Mouse (Mus musculus) CD4-positive helper T cell, adult 2 months (primary cell): ENCODE results near the gene Pde6d.
"Not testable (repeated sequence)": the region's sequence is repeated elsewhere in the genome, so short reads cannot be mapped to it uniquely, and the experiment has no call there.

Experiments used
- DNase-seq: peaks from one replicate; pipeline ENCODE4 v3.0.0-alpha.2; 2012; ENCODE audit warnings: low read depth, missing footprints, low spot score

Gene Pde6d

GRCm38 (mm10) chr1:86569292-86569860, 13.1 kb downstream of the Pde6d start:
- DNase-seq: no peak

DNA sequence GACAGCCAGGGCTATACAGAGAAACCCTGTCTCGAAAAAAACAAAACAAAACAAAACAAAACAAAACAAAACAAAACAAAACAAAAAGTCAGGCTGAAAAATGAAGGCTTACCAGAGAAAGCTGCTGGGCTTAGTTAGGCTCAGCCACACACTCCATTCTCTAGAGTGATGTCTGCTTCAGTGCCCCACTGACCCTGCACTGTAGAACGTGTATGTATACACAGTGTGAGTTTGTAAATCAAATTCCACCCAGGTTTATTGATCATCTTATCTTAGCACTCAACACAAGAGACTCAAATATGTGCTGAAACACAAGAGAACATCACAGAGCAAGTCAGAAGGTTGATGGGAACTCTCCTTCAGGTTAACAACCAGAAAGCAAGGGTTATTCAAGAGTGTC, 14.0 kb downstream of the Pde6d start:
- DNase-seq: no peak

DNA sequence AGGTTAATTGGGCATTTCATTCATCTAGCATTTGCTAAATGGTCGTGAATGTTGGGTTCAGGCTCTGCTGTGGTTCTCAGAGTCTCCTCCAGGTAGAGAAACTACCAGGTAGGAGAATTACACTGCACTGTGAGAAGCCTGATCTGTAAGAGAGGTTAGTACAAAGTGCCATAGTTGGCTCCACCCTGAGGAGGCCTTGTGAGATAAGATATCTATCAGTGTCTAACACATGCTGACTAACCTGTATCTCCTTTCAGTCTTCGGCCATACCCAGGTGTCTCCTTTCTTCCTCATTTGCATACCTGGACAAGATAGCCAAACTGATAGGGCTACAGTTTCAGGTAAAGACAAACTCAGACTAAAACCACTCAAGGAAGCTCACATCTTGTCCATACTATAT, 19.8 kb downstream of the Pde6d start:
- no peak for DNase-seq

DNA sequence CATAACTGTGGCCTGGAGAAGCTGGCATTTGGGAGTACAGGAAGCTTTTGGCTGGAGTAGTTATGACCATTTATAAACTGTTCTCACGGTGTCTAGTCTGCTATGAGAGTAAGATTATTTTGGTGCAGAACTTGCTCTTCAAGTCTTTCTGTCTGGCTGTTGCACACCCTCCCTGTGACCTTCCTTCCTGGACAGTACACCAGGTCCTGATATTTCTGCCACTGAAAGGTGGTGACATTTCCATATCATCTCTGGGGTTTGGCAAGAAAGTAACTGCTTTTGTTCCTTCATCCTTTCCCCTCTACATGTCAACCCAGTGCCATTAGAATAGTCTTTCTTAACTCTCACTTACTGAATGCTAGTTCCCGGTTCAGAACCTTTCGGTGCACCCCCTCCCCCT, 23.2 kb downstream of the Pde6d start:
- DNase-seq: no peak

- no peak for DNase-seq
Observed at GRCm38 (mm10) chr1:86557872-86558271, 24.6 kb downstream of the Pde6d start.

DNA sequence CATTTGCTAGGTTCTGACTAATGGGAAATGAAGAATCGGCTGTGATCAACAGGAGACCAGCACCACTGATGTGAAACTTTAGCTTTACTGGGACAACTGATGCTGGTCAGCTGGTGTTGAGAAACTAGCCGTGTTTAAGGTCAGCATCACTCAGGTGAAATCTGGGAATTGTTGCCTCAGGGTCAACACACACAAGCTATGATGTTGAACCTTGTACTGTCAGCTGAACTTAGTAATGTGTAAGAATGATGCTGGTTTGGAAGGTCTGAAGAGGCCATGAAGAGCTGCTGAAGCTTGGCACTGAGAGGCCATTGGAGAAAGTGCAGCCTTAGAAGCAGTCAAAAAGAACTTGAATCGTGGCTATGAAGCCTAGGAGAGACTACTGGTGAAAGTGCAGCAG, 26.8 kb downstream of the Pde6d start:
- no peak for DNase-seq

- no peak for DNase-seq
Observed at GRCm38 (mm10) chr1:86551877-86552276, 30.6 kb downstream of the Pde6d start.

- no peak for DNase-seq
Observed at GRCm38 (mm10) chr1:86551299-86551698, 31.1 kb downstream of the Pde6d start.

- DNase-seq: no peak
Observed at GRCm38 (mm10) chr1:86546797-86547196, 35.6 kb downstream of the Pde6d start.

DNA sequence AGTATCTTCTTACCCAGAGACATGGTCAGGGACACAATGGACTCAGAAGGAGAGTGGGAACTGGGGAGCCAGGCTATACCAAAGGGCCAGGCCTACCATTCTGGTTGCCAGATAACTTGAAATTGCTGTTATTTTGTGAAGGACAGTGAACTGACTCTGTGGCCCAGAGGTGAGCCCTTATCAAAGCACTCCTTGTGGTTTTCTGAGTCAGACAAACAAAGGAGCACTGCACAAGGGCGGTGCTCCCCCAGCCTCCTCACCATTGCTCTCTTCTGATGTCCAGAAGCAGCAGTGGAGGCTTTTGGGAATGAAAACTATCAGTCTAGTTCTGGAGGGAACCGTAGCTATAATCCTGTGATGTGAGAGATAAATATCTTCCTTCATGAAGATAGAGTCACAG, 39.8 kb downstream of the Pde6d start:
- no peak for DNase-seq

DNA sequence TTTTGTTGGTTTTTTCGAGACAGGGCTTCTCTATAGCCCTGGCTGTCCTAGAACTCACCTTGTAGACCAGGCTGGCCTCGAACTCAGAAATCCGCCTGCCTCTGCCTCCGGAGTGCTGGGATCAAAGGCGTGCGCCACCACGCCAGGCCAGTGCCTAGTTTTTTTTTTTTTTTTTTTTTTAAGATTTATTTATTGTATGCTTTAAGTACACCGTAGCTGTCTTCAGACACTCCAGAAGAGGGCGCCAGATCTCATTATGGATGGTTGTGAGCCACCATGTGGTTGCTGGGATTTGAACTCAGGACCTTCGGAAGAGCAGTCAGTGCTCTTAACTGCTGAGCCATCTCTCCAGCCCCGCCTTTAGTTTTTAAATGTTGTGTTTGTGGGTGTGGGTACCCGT, 42.8 kb downstream of the Pde6d start:
- DNase-seq: not testable (repeated sequence)

DNA sequence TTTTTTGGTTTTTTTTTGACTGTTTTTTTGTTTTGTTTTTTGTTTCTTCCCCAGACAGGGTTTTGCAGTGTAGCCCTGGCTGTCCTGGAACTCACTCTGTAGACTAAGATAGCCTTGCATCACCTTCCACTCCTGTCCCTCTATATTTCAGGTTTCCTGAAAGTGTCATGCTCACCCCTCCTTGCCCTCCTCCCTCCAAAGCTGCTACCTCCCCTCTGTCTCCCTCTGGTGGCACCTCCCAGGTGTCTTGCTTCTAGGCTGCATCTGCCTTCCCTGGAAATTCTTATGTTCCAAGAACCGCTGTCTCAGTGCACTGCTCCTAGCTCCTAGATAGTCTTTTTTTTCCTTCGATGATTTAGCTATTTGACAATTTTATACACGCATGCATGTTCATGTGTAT, 44.0 kb downstream of the Pde6d start:
- DNase-seq: peak; percentile 30

DNA sequence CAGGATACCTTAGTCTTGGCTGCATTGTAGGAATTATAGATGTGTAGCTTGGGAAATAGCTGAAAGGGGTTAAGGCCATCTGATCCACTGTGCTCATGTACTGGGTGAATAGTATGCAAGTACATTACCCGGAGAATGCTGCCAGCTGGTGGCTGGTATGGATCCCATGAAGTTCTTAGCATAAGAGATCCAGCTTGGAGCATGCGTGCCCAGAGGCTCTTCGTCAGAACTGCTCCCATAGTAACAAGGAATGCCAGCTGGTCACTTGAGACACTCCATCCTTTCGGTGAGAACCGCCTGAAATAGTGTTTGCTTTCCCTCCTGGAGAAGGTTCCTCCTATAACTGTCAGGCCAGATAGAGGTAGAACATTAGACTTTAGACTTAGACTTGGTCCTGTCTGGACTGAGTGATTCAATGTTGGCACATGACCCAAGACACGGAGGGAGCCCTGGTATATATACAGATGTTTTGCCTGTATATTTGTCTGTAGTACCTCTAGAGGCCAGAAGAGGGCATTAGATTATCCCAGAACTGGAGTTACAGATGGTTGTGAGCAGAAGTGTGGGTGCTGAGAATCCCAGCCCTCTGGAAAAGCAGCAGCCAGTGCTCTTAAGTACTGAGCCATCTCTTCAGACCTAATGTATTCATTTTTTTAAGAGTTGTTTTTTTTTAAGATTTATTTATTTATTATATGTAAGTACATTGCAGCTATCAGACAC, 48.9 kb downstream of the Pde6d start:
- DNase-seq: peak; percentile 49

DNA sequence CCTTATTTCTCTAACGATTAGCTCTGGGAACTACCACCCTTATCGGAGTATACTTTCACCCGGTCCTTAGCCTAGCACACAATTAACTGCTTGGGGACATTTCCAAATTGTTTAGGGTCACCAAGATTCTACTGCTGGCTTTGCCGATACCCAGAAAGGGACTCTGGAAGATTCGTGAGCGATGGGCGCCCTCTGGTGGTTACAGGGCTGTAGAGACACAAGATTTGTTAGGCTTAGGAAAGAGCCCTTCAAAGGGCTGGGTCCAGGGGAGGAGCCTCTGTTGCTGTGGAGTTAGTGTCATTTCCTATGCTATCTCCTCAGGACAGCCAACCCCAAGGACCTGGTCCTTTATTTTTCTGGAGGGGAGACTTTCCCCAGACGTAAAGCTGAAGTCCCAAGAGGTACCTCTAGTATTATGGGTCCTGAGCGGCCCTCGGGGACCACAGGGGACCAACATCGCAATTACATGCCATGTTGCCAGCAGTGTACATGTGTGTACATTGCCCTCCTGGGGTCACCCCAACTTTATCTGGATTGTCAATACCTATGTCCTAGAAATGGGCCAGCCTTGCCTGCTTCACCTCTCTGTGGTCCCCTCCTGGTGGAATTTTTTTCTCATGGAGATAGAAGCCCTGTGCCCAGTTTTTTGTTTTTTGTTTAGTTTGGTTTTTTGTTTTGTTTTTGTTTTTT, 49.9 kb downstream of the Pde6d start:
- DNase-seq: peak; percentile 90

GRCm38 (mm10) chr1:86531547-86532321, 50.7 kb downstream of the Pde6d start:
- no peak for DNase-seq

DNA sequence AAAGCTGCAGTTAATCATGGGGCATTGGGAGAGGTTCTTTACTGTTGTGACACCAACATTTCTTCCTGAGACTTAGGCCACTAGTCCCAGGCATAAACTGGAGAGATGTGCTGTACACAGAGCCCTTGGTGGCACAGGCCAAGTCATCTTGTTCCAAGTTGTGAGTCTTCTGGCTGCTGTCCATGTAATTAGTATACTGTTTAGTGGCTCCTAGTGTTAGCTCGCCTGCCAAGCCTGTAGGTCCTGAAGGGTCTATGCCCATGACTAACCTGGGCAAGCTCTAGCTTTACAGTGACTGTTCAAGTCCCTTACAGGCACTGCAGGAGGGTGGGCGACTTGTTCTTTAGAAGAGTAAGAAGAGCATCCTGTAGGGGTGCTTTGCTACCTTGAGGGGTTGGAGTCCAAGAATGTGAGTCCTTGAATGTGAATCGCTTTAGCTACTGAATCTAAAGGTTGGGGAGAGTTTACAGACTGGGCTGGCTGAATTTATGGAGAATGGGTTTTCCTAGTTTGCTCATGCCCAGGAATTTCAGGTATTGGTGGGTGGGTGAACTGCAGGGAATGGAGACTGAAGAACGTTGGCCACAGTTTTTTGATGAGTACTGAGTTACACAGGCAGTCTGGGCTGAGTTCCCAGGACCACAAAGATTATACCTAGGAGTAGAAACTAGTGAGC, 51.4 kb downstream of the Pde6d start:
- peak; percentile 30 for DNase-seq

GRCm38 (mm10) chr1:86529590-86529989, 52.8 kb downstream of the Pde6d start:
- peak; percentile 48 for DNase-seq

- peak; percentile 80 for DNase-seq
Observed at GRCm38 (mm10) chr1:86528571-86529180, 53.8 kb downstream of the Pde6d start.

GRCm38 (mm10) chr1:86527599-86528486, 54.6 kb downstream of the Pde6d start:
- peak; percentile 95 for DNase-seq
